Comparison of ENCODE assay signal across 12 mouse cellular contexts in genomic region chr12:105862607-105863006, GRCm38 (mm10).
DNase-seq lines count a peak whose midpoint lies in the region; ATAC-seq and TF ChIP-seq lines count a peak whose summit lies in the region.
"Had no signal": no experiment of that assay in that cellular context is flagged by ENCODE, and none has a peak within 500 bp of the region (broad histone marks: within the 10 kb centered on the region; RNA-seq: fewer than 3 reads in every experiment).

No protein-coding gene starts in this region.

- peaks cover 6% of the 10 kb centered on the region; the same call in 1 of the 2 replicates for H3K27me3 ChIP-seq in hindbrain, embryonic 13.5 days
- H3K27me3 ChIP-seq in hindbrain, embryonic 12.5 days, result no peaks in the 10 kb centered on the region
- peaks cover 3% of the 10 kb centered on the region; the same call in 1 of the 2 replicates for H3K27me3 ChIP-seq in E14TG2a.4 (ENCODE audit: insufficient read depth, low read length)
- H3K27me3 ChIP-seq in forebrain, embryonic 13.5 days, result no peaks in the 10 kb centered on the region
- H3K27me3 ChIP-seq: CH12.LX; neural tube, embryonic 12.5 days had no signal

- H3K36me3 ChIP-seq in hindbrain, embryonic 13.5 days, result no peaks in the 10 kb centered on the region
- no peaks in the 10 kb centered on the region for H3K36me3 ChIP-seq in hindbrain, embryonic 12.5 days
- no peaks in the 10 kb centered on the region for H3K36me3 ChIP-seq in E14TG2a.4 (ENCODE audit: insufficient read depth, low read length)
- H3K36me3 ChIP-seq in forebrain, embryonic 13.5 days (ENCODE audit: poor library complexity, severe bottlenecking), result no peaks in the 10 kb centered on the region
- H3K36me3 ChIP-seq: neural tube, embryonic 12.5 days had no signal

- H3K4me1 ChIP-seq in hindbrain, embryonic 13.5 days (replicated peaks), result peaks cover 20% of the 10 kb centered on the region
- H3K4me1 ChIP-seq in hindbrain, embryonic 12.5 days, result no peaks in the 10 kb centered on the region; the same call in 1 of the 2 replicates
- H3K4me1 ChIP-seq in E14TG2a.4 (replicated peaks; ENCODE audit: low read depth, low read length), result peaks cover 61% of the 10 kb centered on the region
- peaks cover 24% of the 10 kb centered on the region for H3K4me1 ChIP-seq in forebrain, embryonic 13.5 days

- ATAC-seq in hindbrain, embryonic 13.5 days (ENCODE audit: low FRiP score), result no peak
- ATAC-seq in hindbrain, embryonic 12.5 days (ENCODE audit: low FRiP score), result no peak
- 0 out of 2 replicates have a peak, but pooled peaks have one; percentile 41 for ATAC-seq in forebrain, embryonic 13.5 days
- no peak for ATAC-seq in erythroid progenitor cell, adult 5-6 weeks (replicated peaks; ENCODE audit: low FRiP score, poor library complexity, severe bottlenecking)

- 0 out of 2 replicates have a peak overlapping the region, but pooled peaks have one; percentile 8 for H3K27ac ChIP-seq in hindbrain, embryonic 13.5 days
- no peak overlapping the region for H3K27ac ChIP-seq in hindbrain, embryonic 12.5 days
- no peak overlapping the region for H3K27ac ChIP-seq in forebrain, embryonic 13.5 days
- H3K27ac ChIP-seq: heart, adult 2 months; macrophage; neural tube, embryonic 12.5 days had no signal

- peak; percentile 38 for DNase-seq in cerebellum, adult 11 months
- no peak for DNase-seq in layer of hippocampus, adult 9-11 months
- DNase-seq in retina, embryonic 14.5 days (ENCODE audit: low spot score), result no peak
- DNase-seq: heart, adult 2 months had no signal

- 63% methylated on average over 22 of the region's 22 CpGs for WGBS in hindbrain, embryonic 13.5 days
- WGBS in hindbrain, embryonic 12.5 days, result 65% methylated on average over 22 of the region's 22 CpGs
- WGBS in forebrain, embryonic 13.5 days, result 78% methylated on average over 22 of the region's 22 CpGs

- no peak overlapping the region for H3K9ac ChIP-seq in hindbrain, embryonic 13.5 days
- no peak overlapping the region for H3K9ac ChIP-seq in hindbrain, embryonic 12.5 days
- no peak overlapping the region for H3K9ac ChIP-seq in forebrain, embryonic 13.5 days
- H3K9ac ChIP-seq: neural tube, embryonic 12.5 days had no signal

- no peak for TF ChIP-seq CTCF in E14TG2a.4 (conservative IDR thresholded peaks at IDR 0.05; ENCODE audit: low read length)

- H3K4me2 ChIP-seq in hindbrain, embryonic 13.5 days, result no peak overlapping the region
- H3K4me2 ChIP-seq in hindbrain, embryonic 12.5 days (replicated peaks), result no peak overlapping the region
- no peak overlapping the region for H3K4me2 ChIP-seq in forebrain, embryonic 13.5 days
- H3K4me2 ChIP-seq: neural tube, embryonic 12.5 days had no signal

- H3K9me3 ChIP-seq in hindbrain, embryonic 13.5 days, result peaks cover 3% of the 10 kb centered on the region; the same call in 1 of the 2 replicates
- peaks cover 6% of the 10 kb centered on the region; the same call in 1 of the 2 replicates for H3K9me3 ChIP-seq in hindbrain, embryonic 12.5 days (replicated peaks)
- H3K9me3 ChIP-seq in E14TG2a.4 (ENCODE audit: low read length), result no peaks in the 10 kb centered on the region
- H3K9me3 ChIP-seq in forebrain, embryonic 13.5 days (replicated peaks), result no peaks in the 10 kb centered on the region; the same call in none of the 2 replicates

- no peak overlapping the region for H3K4me3 ChIP-seq in hindbrain, embryonic 13.5 days
- no peak overlapping the region for H3K4me3 ChIP-seq in hindbrain, embryonic 12.5 days
- peak overlapping the region; percentile 61 for H3K4me3 ChIP-seq in E14TG2a.4 (replicated peaks; ENCODE audit: low read length)
- no peak overlapping the region for H3K4me3 ChIP-seq in forebrain, embryonic 13.5 days
- H3K4me3 ChIP-seq: heart, adult 2 months; neural tube, embryonic 12.5 days had no signal
